Mouse (Mus musculus) T-helper 17 cell (primary cell): ENCODE measurements around the gene Abcb8.

Source experiments
- in situ Hi-C, 2 experiments: fragments of 300-600 bp; cut with MboI, MseI; formaldehyde crosslinking; loops; 1 replicate in 1 of 2; 2 replicates in 1 of 2; pipeline ENCODE4 v1.15.1; 2025; ENCODE audit warnings: high pct_unique_total_duplicates in 2 of 2

Gene Abcb8

GRCm38 (mm10) chr5:24366426-24366825, 27.0 kb upstream of the Abcb8 start:
- in situ Hi-C loops = no loop called here

GRCm38 (mm10) chr5:24369767-24370166, 23.7 kb upstream of the Abcb8 start:
- in situ Hi-C loops = no loop called here

GRCm38 (mm10) chr5:24373807-24374206, 19.7 kb upstream of the Abcb8 start:
- in situ Hi-C loops = no loop called here

- in situ Hi-C loops = no loop called here
Observed at GRCm38 (mm10) chr5:24374216-24374615, 19.2 kb upstream of the Abcb8 start.

GRCm38 (mm10) chr5:24374666-24375328, 18.7 kb upstream of the Abcb8 start:
- in situ Hi-C loops = no loop called here

- in situ Hi-C loops = no loop called here
Observed at GRCm38 (mm10) chr5:24378700-24379099, 14.8 kb upstream of the Abcb8 start.

- in situ Hi-C loops = no loop called here
Observed at GRCm38 (mm10) chr5:24379501-24379900, 14.0 kb upstream of the Abcb8 start.

- in situ Hi-C loops = no loop called here
Observed at GRCm38 (mm10) chr5:24380499-24380898, 13.0 kb upstream of the Abcb8 start.

GRCm38 (mm10) chr5:24381486-24381885, 12.0 kb upstream of the Abcb8 start:
- in situ Hi-C loops = no loop called here

GRCm38 (mm10) chr5:24381988-24382387, 11.5 kb upstream of the Abcb8 start:
- in situ Hi-C loops = no loop called here

GRCm38 (mm10) chr5:24383026-24383859, 10.2 kb upstream of the Abcb8 start:
- in situ Hi-C loops = no loop called here

GRCm38 (mm10) chr5:24384407-24384806, 9.1 kb upstream of the Abcb8 start:
- in situ Hi-C loops = no loop called here

- in situ Hi-C loops = loop anchor here in 1 of 2 experiments (5.0 kb wide), 1 partner anchor 37 kb away; the partner anchor contains the start of genes Cdk5 and Slc4a2
Observed at GRCm38 (mm10) chr5:24385374-24385773, 8.1 kb upstream of the Abcb8 start.

GRCm38 (mm10) chr5:24385887-24386550, 7.4 kb upstream of the Abcb8 start:
- in situ Hi-C loops = loop anchor here in 1 of 2 experiments (5.0 kb wide), 1 partner anchor 36 kb away; the partner anchor contains the start of genes Cdk5 and Slc4a2

- in situ Hi-C loops = loop anchor here in 1 of 2 experiments (5.0 kb wide), 1 partner anchor 35 kb away; the partner anchor contains the start of genes Cdk5 and Slc4a2
Observed at GRCm38 (mm10) chr5:24387264-24388241, 5.9 kb upstream of the Abcb8 start.

- in situ Hi-C loops = loop anchor here in 1 of 2 experiments (5.0 kb wide), 1 partner anchor 34 kb away; the partner anchor contains the start of genes Cdk5 and Slc4a2
Observed at GRCm38 (mm10) chr5:24388246-24388915, 5.1 kb upstream of the Abcb8 start.

- in situ Hi-C loops = loop anchor here in 1 of 2 experiments (5.0 kb wide), 1 partner anchor 33 kb away; the partner anchor contains the start of genes Cdk5 and Slc4a2
Observed at GRCm38 (mm10) chr5:24389011-24389657, 4.3 kb upstream of the Abcb8 start.

GRCm38 (mm10) chr5:24389658-24390020, 3.8 kb upstream of the Abcb8 start:
- in situ Hi-C loops = loop anchor here in 1 of 2 experiments (5.0 kb wide), 1 partner anchor 33 kb away; the partner anchor contains the start of genes Cdk5 and Slc4a2

GRCm38 (mm10) chr5:24391864-24392263, 1.6 kb upstream of the Abcb8 start, which contains the start of gene Atg9b:
Gene Atg9b, minus strand, starts transcription at chr5:24392143.
- in situ Hi-C loops = no loop called here
